Mouse (Mus musculus) stomach, postnatal 0 days (tissue): ENCODE measurements around the gene Borcs7.
"Not testable (repeated sequence)": the region's sequence is repeated elsewhere in the genome, so short reads cannot be mapped to it uniquely, and the experiment has no call there.

ENCODE experiments used
- CTCF ChIP-seq: IDR thresholded peaks from 2 replicates; pipeline ENCODE4 v1.5.1; 2016; ENCODE audit warnings: antibody characterized with exemption, low read depth, mild to moderate bottlenecking, moderate library complexity
- EP300 ChIP-seq: optimal IDR thresholded peaks from 2 replicates; pipeline ENCODE3; 2016; ENCODE audit warnings: antibody characterized with exemption

DNA sequence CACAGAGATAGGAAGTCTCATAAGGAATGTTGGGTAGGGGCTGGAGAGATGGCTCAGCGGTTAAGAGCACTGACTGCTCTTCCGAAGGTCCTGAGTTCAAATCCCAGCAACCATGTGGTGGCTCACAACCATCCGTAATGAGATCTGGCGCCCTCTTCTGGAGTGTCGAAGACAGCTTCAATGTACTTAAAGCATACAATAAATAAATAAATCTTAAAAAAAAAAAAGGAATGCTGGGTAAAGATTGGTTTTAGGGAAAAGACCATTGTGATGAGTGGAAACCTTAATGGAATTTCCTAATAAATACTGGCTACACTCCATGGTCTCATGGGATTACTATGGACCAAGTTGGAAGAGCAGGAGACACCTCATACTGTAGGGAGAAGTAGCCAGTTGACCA is 43.0 kb downstream of the Borcs7 start:
- peak; percentile 41 for TF ChIP-seq CTCF
- TF ChIP-seq EP300, result not testable (repeated sequence)
